Mouse (Mus musculus) lung, adult 2 months (tissue): ENCODE measurements at regions not wholly inside any gene's neighbourhood (a gene's known extent, or its start where the extent isn't known, plus 50 kb on each side); places are given as distances from the start of the nearest gene placed in this dataset.

Source experiments
- DNase-seq: peaks from one replicate; pipeline ENCODE4 v3.0.0; 2022
- H3K4me1 ChIP-seq: fragments of 200-500 bp; 2 replicates; pipeline ENCODE4 v1.6.1; 2011; ENCODE audit warnings: low read length; ENCODE audit not compliant: control insufficient read depth, insufficient read depth
- H3K4me3 ChIP-seq: fragments of 200-500 bp; replicated peaks from 2 replicates; pipeline ENCODE3; 2011; ENCODE audit warnings: low read depth, mild to moderate bottlenecking, control low read depth, low read length; ENCODE audit errors: extremely low read depth
- CTCF ChIP-seq: fragments of 200-500 bp; IDR thresholded peaks from 2 replicates; pipeline ENCODE4 v1.5.1; 2011; ENCODE audit warnings: mild to moderate bottlenecking, low read length, control low read depth; ENCODE audit not compliant: insufficient read depth
- POLR2A ChIP-seq: fragments of 200-500 bp; IDR thresholded peaks from 2 replicates; pipeline ENCODE4 v1.6.1; 2011; ENCODE audit warnings: low read depth, mild to moderate bottlenecking, control low read depth, low read length, borderline replicate concordance; ENCODE audit errors: extremely low read depth
- WGBS: fragments of 180-500 bp; shearing (Covaris S2); methylation state at CpG from one replicate; pipeline ENCODE4 v1.1.7; 2018; 5-methylcytosine and 5-hydroxymethylcytosine counted together

DNA sequence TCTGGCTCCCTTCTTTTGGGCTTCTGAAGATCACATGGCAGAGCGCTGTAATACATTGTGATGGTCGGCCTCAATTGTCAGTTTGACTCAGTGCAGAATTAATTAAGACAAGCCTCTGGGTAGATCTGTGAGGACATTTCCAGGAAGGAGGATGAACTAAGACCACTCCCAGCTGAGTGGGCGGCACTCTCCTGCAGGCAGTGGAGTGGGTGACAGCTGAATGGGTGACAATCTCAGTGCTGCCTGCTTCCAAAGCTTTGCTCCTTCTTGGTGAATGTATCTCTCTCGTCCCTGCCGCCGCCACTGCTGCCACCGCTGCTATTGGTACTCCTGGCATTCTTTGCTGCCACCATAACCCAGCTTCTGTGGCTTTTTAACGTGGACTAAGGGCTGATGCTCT, 244.4 kb downstream of the Drd1 start:
- 72% methylated on average over 8 of the region's 8 CpGs for WGBS
- Histone ChIP-seq H3K4me1 (peaks cover 2% of the 10 kb centered on the region; the same call in 1 of the 2 replicates), H3K4me3 (no peak overlapping the region)
- DNase-seq = no peak
- no peak for TF ChIP-seq CTCF
- no peak for TF ChIP-seq POLR2A

DNA sequence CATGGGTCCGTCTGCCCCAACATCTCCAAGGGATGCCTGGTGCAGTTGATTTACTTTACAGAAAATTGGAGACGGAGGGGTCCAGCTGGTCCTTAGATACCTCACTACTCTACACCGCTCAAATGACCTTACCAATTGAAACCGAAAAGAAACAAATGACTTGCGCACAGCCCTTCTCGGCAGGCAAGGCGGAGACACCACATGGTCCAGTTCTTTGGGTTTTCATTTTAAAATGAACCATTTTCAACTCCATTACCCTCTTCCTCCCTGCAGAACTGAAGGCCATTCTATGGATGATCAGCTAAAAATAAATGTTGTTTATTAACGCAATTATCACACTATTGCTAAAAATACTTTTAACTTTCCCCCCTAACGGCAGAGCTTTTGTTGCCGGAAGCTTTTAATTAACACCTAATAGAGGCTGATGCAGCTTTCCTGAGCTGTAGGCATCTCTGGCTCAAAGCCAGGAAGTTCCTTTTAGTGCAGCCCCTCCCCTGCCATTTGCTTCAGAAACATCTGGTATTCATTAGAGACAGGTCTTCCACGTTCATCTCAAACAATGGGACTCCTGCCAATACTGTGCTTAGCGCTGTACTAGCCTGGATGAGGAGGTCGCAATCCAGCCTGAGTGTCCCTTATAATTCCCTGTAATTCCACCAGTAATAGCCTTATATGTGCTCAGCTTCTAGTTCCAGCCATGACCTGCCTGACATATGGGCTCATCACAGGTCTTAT, 247.5 kb downstream of the Drd1 start:
- Histone ChIP-seq H3K4me3 (no peak overlapping the region), H3K4me1 (peaks cover 2% of the 10 kb centered on the region; the same call in 1 of the 2 replicates)
- DNase-seq = no peak
- TF ChIP-seq CTCF (no peak), POLR2A (no peak)
- WGBS = 43% methylated on average over 13 of the region's 13 CpGs

DNA sequence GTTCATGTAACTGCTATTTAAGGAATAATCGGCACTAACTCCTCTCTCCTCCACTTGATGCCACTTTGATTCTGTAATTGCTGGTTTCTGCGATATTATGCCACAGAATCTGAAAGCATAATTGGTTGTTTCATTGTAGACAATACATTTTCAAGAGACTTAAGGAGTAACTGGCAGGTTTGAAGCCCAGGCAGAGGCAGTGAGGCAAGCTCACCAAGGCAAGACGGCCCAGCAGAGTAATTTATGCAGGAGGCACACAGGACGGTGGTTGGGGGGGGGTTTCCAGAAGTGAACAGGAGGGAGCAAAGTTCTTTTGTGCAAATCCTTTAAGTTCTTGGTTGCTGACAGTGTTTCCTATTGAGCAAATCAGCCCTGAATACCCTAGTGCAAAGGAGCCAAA, 249.6 kb downstream of the Drd1 start:
- no peak for DNase-seq
- TF ChIP-seq POLR2A (no peak), CTCF (no peak)
- Histone ChIP-seq H3K4me3 (no peak overlapping the region), H3K4me1 (peaks cover 2% of the 10 kb centered on the region; the same call in 1 of the 2 replicates)
- WGBS = 80% methylated on average over 4 of the region's 4 CpGs

DNA sequence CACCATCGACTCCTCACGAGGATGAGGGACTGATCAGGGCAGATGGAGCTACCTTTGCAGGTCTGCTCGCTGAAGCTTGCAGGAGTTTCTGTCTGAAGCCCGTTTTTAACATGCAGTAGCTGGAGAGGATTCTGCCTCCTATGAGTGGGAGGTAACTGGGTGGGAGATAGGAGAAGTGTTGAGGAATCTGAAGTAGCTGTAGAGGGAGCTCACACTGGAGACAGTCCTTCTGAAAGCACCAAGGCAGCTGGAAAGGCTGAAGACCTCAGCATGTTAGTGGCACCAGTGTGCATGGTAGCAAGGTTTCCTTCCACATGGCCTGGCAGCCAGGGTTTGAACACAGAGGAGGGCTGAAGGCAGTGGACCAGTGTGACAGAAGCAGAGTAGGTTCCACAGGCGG, 254.5 kb downstream of the Drd1 start:
- TF ChIP-seq POLR2A = no peak
- no peak for TF ChIP-seq CTCF
- WGBS = 80% methylated on average over 5 of the region's 5 CpGs
- H3K4me3 ChIP-seq = no peak overlapping the region
- no peaks in the 10 kb centered on the region for H3K4me1 ChIP-seq
- DNase-seq = no peak

DNA sequence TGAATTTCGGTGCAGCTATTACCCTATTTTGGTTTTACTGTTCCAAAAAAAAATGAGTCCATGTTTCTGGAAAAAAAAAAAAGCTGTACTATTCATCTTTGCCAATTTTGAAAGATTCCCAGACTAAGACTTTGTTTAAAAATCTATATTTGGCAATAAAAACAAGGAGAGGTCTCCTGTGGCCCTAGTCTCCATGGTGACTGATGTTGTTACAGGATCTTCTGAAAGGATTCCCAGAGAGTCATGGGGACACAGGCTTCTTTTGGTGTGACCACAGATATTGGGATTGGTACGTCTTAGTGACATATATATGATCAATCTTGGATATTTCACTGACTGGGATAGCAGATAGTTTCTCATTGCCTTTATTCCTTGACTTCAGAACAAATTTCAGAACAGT, 266.7 kb downstream of the Drd1 start:
- no peak for DNase-seq

DNA sequence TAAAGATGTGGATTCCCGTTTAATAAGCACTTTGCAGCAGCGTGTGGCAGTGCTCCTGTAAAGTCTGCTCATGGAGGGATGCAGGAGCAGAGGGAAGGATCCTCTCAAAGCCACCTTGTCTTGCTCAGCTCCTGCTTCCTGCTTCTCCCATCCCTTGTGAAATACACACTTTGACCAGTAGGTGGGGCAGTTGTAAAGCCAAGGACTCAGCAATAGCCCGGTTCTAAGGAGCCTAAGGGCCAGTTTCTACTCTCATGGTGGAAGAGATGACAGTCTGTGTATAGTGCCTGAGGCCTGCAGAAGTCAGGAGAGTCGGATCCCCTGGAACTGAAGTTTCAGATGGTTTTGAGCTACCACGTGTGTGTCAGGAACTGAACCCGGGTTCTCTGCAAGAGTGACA, 272.0 kb downstream of the Drd1 start:
- 24% methylated on average over 6 of the region's 6 CpGs for WGBS
- no peak overlapping the region for H3K4me3 ChIP-seq
- no peaks in the 10 kb centered on the region for H3K4me1 ChIP-seq
- TF ChIP-seq CTCF = peak; percentile 51
- TF ChIP-seq POLR2A = no peak
- peak; percentile 37 for DNase-seq

More for the DNA sequence above, 266.7 kb downstream of the Drd1 start:
- TF ChIP-seq POLR2A (no peak), CTCF (no peak)
- H3K4me3 ChIP-seq = no peak overlapping the region
- WGBS = 57% methylated on average over 2 of the region's 2 CpGs
- no peaks in the 10 kb centered on the region for H3K4me1 ChIP-seq

DNA sequence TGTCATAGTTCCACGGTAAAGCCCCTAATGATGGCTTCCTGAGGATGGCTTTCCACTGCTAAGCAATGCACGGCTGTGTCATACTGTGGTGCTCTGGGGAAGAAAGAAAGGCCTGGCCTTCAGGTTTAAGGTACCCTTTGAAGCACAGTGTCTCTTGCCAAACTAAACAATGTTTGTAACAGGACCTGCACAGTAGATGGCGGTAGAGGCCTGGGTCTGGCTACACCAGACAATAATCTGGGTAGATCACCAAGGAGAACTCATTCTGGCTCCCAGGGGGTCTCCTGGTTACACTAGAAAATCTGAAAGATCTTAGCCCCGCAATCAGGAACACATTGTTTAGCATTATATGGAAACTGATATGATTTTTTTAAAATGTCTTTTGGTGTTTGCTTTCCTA, 276.4 kb downstream of the Drd1 start:
- TF ChIP-seq CTCF (no peak), POLR2A (no peak)
- no peak for DNase-seq
- Histone ChIP-seq H3K4me3 (no peak overlapping the region), H3K4me1 (no peaks in the 10 kb centered on the region)
- WGBS = 55% methylated on average over 4 of the region's 4 CpGs

DNA sequence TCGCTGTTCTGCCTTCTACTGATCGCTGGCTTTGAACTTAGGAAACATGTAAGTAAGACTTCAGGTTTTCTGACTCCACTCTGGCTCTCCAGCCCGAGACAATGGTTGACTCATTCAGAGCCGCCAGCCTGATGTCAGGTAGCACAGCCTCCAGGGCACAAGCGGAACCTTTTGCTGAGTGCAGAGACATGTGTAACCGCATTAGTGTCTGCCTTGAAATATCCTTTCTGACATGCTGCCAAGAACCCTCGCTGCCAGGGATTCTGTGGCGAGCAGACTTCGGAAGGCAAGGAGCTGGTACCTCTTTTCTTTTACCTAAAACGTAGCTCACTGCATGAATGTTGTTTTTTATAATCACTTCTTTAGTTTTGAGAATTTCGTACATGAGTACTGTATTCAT, 279.1 kb downstream of the Drd1 start:
- Histone ChIP-seq H3K4me3 (no peak overlapping the region), H3K4me1 (no peaks in the 10 kb centered on the region)
- DNase-seq = no peak
- WGBS = 73% methylated on average over 11 of the region's 11 CpGs
- TF ChIP-seq POLR2A (no peak), CTCF (no peak)

DNA sequence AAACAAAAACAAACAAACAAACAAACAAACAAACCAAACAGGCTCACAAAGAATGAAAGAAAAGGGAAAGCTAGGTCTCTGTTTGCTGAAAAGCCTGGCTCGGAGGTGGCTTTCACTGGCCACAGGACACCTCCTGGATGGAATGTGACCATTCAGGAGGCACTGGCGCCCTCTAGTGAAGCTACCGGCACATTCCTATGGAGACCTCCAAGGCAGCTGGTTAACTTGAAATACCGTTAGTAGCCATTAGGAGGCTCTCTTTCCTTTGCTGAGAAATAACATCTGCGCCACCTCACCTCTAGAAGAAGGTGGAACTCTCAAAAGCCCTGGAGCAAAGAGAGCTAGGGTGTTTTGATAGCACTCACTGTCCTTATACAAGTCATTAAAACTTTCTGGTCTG, 279.8 kb downstream of the Drd1 start:
- peak; percentile 6 for DNase-seq

DNA sequence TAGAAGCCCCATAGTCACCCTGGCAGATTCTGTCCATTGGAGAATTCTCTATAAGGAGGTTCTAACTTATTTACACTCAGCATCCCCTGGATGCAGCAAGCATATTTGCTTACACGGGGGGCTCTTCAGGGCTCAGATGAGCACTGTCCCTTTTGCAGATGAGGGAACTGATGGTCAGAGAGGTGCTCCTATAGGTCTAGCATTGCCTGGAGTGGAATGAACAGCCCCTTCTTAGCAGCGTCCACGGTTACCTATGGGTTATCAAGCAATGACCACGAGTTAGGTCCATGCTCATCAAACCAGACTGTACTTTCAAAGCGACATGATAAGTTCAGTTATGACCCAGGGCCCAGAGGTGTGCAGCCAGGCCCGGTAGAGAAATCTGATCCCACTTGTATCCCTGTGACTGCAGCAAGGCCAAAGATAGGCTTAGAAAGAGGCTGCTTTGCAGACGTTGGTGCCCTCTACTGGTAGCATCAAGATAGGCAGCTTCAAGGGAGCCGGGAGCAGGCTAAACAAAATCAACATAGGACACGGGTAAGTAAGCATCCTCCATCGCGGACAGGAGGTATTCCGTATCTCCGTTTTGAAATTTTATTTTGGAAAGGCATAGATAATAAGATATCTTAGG, 290.8 kb downstream of the Drd1 start:
- Histone ChIP-seq H3K4me1 (no peaks in the 10 kb centered on the region), H3K4me3 (no peak overlapping the region)
- no peak for TF ChIP-seq POLR2A
- TF ChIP-seq CTCF = peak; percentile 68
- DNase-seq = peak; percentile 15
- 21% methylated on average over 13 of the region's 13 CpGs for WGBS

More for the DNA sequence above, 279.8 kb downstream of the Drd1 start:
- TF ChIP-seq POLR2A = no peak
- peak; percentile 48 for TF ChIP-seq CTCF
- H3K4me3 ChIP-seq = no peak overlapping the region
- H3K4me1 ChIP-seq = no peaks in the 10 kb centered on the region
- WGBS = 44% methylated on average over 5 of the region's 5 CpGs
